Mouse (Mus musculus) adrenal gland, adult 18-20 months (tissue): Measurements from ENCODE around the gene Rasgrf1. TPM values are rescaled to one million over a fixed set of nuclear protein-coding genes. Genes with fewer than 3 reads are reported as not detected.
"Not testable (repeated sequence)": the region's sequence is repeated elsewhere in the genome, so short reads cannot be mapped to it uniquely, and the experiment has no call there.

Source experiments
- DNase-seq, 2 experiments: peaks; one replicate each; pipeline ENCODE4 v3.0.0; 2021 to 2022; ENCODE audit warnings: low spot score in 2 of 2
- total RNA-seq, 2 experiments: library from RNA; stranded (reverse); gene quantifications; 1 replicate in 1 of 2; 2 replicates in 1 of 2; pipeline ENCODE4 v1.2.3; 2021

Rasgrf1 gene
- total RNA-seq, 2 experiments from 2014 or later: 18.2 to 26.9 TPM

GRCm38 (mm10) chr9:90035168-90035567, 125.5 kb downstream of the Rasgrf1 start:
- no peak for DNase-seq

- DNase-seq: no peak
Observed at GRCm38 (mm10) chr9:90035794-90036193, 126.1 kb downstream of the Rasgrf1 start.

- no peak for DNase-seq
Observed at GRCm38 (mm10) chr9:90036313-90036712, 126.6 kb downstream of the Rasgrf1 start.

GRCm38 (mm10) chr9:90038535-90038934, 128.8 kb downstream of the Rasgrf1 start:
- DNase-seq: no peak

- DNase-seq: no peak
Observed at GRCm38 (mm10) chr9:90040916-90041315, 131.2 kb downstream of the Rasgrf1 start.

GRCm38 (mm10) chr9:90041556-90041955, 131.8 kb downstream of the Rasgrf1 start:
- DNase-seq: no peak

- not testable (repeated sequence) for DNase-seq
Observed at GRCm38 (mm10) chr9:90042906-90043305, 133.2 kb downstream of the Rasgrf1 start.

GRCm38 (mm10) chr9:90045191-90045590, 135.5 kb downstream of the Rasgrf1 start:
- no peak for DNase-seq

GRCm38 (mm10) chr9:90047937-90048627, 138.4 kb downstream of the Rasgrf1 start:
- DNase-seq: no peak

GRCm38 (mm10) chr9:90053852-90054251, 144.1 kb downstream of the Rasgrf1 start, which contains the start of gene Ctsh:
TSS of gene Ctsh (plus strand) at chr9:90054152.
- DNase-seq: no peak

- DNase-seq: peak; percentile 72 to 78
Observed at GRCm38 (mm10) chr9:90054371-90055145, 144.8 kb downstream of the Rasgrf1 start.

GRCm38 (mm10) chr9:90055409-90055808, 145.7 kb downstream of the Rasgrf1 start:
- DNase-seq: no peak

- DNase-seq: no peak
Observed at GRCm38 (mm10) chr9:90055911-90056310, 146.2 kb downstream of the Rasgrf1 start.

- DNase-seq: no peak
Observed at GRCm38 (mm10) chr9:90056716-90057115, 147.0 kb downstream of the Rasgrf1 start.

- no peak for DNase-seq
Observed at GRCm38 (mm10) chr9:90059828-90060573, 150.3 kb downstream of the Rasgrf1 start.

GRCm38 (mm10) chr9:90060574-90060875, 150.8 kb downstream of the Rasgrf1 start:
- DNase-seq: peak in 1 of 2 experiments; percentile 31

GRCm38 (mm10) chr9:90060932-90061331, 151.2 kb downstream of the Rasgrf1 start:
- DNase-seq: not testable (repeated sequence)

GRCm38 (mm10) chr9:90067341-90067740, 157.6 kb downstream of the Rasgrf1 start:
- peak in 1 of 2 experiments; percentile 10 for DNase-seq

GRCm38 (mm10) chr9:90068786-90069185, 159.1 kb downstream of the Rasgrf1 start:
- DNase-seq: no peak

- DNase-seq: no peak
Observed at GRCm38 (mm10) chr9:90069485-90069884, 159.8 kb downstream of the Rasgrf1 start.

- DNase-seq: no peak
Observed at GRCm38 (mm10) chr9:90070174-90070573, 160.5 kb downstream of the Rasgrf1 start.

GRCm38 (mm10) chr9:90075336-90075735, 165.6 kb downstream of the Rasgrf1 start:
- no peak for DNase-seq
